Mouse (Mus musculus) stomach, embryonic 16.5 days (tissue): ENCODE measurements around the gene Tnfrsf25. TPM values are rescaled to one million over a fixed set of nuclear protein-coding genes. Genes with fewer than 3 reads are reported as not detected.

Source experiments
- ATAC-seq: fragments of 200-750 bp; cut with Nextera tagmentation; 2 replicates; pipeline ENCODE4 v1.8.0; 2017; ENCODE audit warnings: moderate number of reproducible peaks, moderate TSS enrichment; ENCODE audit not compliant: insufficient read depth, low FRiP score
- H3K27ac ChIP-seq: fragments of 300-500 bp; sonication (generic); 2 replicates; pipeline ENCODE4 v1.5.1; 2014; ENCODE audit warnings: low read length
- H3K27me3 ChIP-seq: fragments of 300-500 bp; sonication (generic); 2 replicates; pipeline ENCODE4 v1.6.1; 2014; ENCODE audit warnings: low read length, control low read depth, mixed read lengths; ENCODE audit not compliant: control insufficient read depth, insufficient read depth
- H3K36me3 ChIP-seq: fragments of 300-500 bp; sonication (generic); 2 replicates; pipeline ENCODE4 v1.6.1; 2014; ENCODE audit warnings: low read length; ENCODE audit not compliant: control insufficient read depth, insufficient read depth
- H3K4me1 ChIP-seq: fragments of 300-500 bp; sonication (generic); 2 replicates; pipeline ENCODE4 v1.6.1; 2014; ENCODE audit warnings: low read length, control low read depth, mixed read lengths; ENCODE audit not compliant: control insufficient read depth, insufficient read depth
- H3K4me2 ChIP-seq: fragments of 300-500 bp; sonication (generic); 2 replicates; pipeline ENCODE4 v1.6.1; 2014; ENCODE audit warnings: low read depth, low read length, mixed read lengths
- H3K4me3 ChIP-seq: fragments of 300-500 bp; sonication (generic); replicated peaks from 2 replicates; pipeline ENCODE4 v1.5.1; 2014; ENCODE audit warnings: mild to moderate bottlenecking, low read length
- H3K9ac ChIP-seq: fragments of 300-500 bp; sonication (generic); 2 replicates; pipeline ENCODE4 v1.6.1; 2014; ENCODE audit warnings: low read length
- H3K9me3 ChIP-seq: fragments of 300-500 bp; sonication (generic); replicated peaks from 2 replicates; pipeline ENCODE4 v1.6.1; 2016; ENCODE audit warnings: low read length, control low read depth; ENCODE audit not compliant: control insufficient read depth
- WGBS: fragments of 180-500 bp; shearing (Covaris S2); extraction: QIAGEN DNeasy Blood & Tissue Kit; methylation state at CpG from one replicate; pipeline ENCODE4 v1.1.7; 2014; 5-methylcytosine and 5-hydroxymethylcytosine counted together
- polyA plus RNA-seq: library from polyadenylated mRNA; unstranded; fragments of >200 nt; fragmentation: Nextera tagmentation; extraction: Ambion mirVana; gene quantifications from 2 replicates; pipeline ENCODE4 v1.2.1, GENCODE M21; 2015

The Tnfrsf25 gene
- polyA plus RNA-seq, 1 experiment from 2014 or later = 2.1 TPM

DNA sequence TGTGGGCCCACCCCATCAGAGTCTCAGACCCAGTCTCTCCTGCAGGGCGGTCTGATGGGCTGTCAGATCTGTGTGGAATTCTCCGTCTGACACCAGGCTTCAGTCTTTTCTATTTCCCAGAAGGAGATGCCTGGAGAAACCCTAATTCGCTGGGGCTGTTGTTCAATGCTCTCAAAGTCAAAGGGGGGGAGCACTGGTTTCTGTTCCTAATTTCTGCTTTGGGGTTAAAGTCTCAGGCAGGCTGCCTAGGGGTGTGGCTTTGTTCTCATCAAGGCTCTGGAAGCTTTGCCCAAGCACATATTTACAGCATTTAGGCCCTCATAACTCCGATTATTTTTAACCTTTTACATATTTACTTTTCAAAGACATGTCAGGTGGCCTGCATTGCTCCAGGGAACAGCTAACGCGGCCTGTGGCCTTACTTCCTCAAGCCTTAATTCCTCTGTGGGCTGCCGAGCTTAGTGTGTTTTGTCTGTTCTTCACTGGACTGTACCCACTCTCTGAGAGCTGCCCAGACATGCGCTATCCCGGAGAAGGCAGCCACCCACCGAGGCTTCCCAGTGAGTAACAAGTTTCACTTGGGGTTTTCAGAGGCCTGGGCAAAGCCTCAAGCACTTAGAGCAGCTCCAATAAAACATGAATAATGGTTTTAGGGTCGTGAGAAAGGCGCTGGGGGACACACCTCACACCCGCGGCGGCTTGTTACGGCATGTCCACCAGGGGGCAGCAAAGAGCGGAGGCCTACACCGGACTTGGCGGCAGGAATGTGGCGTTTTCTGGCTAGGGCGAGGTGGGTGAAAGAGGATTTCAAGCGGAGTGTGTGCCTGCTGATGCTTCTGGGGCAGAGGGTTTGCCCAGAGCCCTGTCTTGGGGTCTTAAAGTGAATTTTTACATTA lies 49.5 kb downstream of the Tnfrsf25 start:
- WGBS = 16% methylated on average over 22 of the region's 22 CpGs
- ATAC-seq = peak; percentile 45; the same call in 1 of the 2 replicates

DNA sequence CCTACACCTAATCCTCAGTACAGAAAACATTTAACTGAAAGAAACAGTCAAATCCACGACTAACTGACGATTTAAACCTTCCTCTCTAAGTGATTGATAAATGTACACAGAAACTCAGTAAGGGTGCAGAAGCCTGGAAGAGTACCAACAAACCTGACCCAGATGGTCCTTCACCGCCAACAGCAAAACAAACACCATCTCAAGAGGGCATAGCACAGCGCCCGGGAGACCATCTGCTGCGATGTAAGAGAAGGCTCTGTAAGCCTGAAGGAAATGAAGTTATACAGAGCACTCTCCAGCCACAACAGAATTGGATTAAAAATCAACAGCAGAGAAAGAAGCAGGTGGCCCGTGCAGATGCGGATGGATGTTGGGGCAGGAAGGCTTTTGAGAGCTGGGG lies 52.3 kb downstream of the Tnfrsf25 start:
- no peak for ATAC-seq
- no peak overlapping the region for H3K4me2 ChIP-seq
- no peak overlapping the region for H3K9ac ChIP-seq
- no peak overlapping the region for H3K27ac ChIP-seq
- H3K27me3 ChIP-seq = no peaks in the 10 kb centered on the region
- H3K4me1 ChIP-seq = peaks cover 7% of the 10 kb centered on the region; the same call in 1 of the 2 replicates
- H3K4me3 ChIP-seq = no peak overlapping the region
- 33% methylated on average over 8 of the region's 8 CpGs for WGBS
- no peaks in the 10 kb centered on the region; the same call in 1 of the 2 replicates for H3K9me3 ChIP-seq
- no peaks in the 10 kb centered on the region for H3K36me3 ChIP-seq

More for the DNA sequence above, 49.5 kb downstream of the Tnfrsf25 start:
- Histone ChIP-seq H3K4me3 (no peak overlapping the region), H3K9ac (no peak overlapping the region), H3K36me3 (no peaks in the 10 kb centered on the region), H3K27me3 (peaks cover 16% of the 10 kb centered on the region), H3K4me1 (peaks cover 10% of the 10 kb centered on the region; the same call in 1 of the 2 replicates), H3K4me2 (peak overlapping the region; percentile 29), H3K27ac (peak overlapping the region; percentile 74), H3K9me3 (no peaks in the 10 kb centered on the region)

DNA sequence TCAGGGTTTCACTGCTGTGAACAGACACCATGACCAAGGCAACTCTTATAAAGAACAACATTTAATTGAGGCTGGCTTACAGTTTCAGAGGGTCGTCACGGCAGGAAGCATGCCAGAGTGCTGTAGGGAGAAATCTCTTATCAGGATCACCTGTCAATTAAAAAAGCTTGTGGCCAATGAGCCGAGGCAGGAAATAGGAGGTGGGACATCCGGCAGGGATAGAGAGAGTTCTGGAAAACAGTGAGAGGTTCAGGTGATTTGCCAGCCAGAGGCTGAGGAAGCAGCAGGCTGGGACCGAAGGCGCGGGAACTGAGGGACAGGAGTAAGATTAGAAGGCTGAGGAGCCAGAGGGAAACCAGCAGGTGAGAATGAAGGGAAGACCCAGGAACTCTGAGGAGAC lies 53.4 kb downstream of the Tnfrsf25 start:
- Histone ChIP-seq H3K4me2 (no peak overlapping the region), H3K4me1 (peaks cover 7% of the 10 kb centered on the region; the same call in 1 of the 2 replicates), H3K27ac (no peak overlapping the region), H3K27me3 (no peaks in the 10 kb centered on the region), H3K9ac (no peak overlapping the region), H3K4me3 (no peak overlapping the region), H3K36me3 (no peaks in the 10 kb centered on the region), H3K9me3 (no peaks in the 10 kb centered on the region; the same call in 1 of the 2 replicates)
- WGBS = 80% methylated on average over 7 of the region's 7 CpGs
- ATAC-seq = no peak

Other genes with a start within 250 kb of the Tnfrsf25 start
- gene Dnajc11, start 182.2 kb upstream of the Tnfrsf25 start, polyA plus RNA-seq = 62.4 and 62.7 TPM in 2 replicates
- gene Thap3, start 126.9 kb upstream of the Tnfrsf25 start, polyA plus RNA-seq = 31.8 and 35.7 TPM in 2 replicates
- gene Phf13, start 119.7 kb upstream of the Tnfrsf25 start, polyA plus RNA-seq = 18.3 and 21.0 TPM in 2 replicates
- gene Klhl21, start 107.1 kb upstream of the Tnfrsf25 start, polyA plus RNA-seq = 8.2 and 9.9 TPM in 2 replicates
- 17.0 and 18.0 TPM in 2 replicates for gene Zbtb48, start 88.3 kb upstream of the Tnfrsf25 start, polyA plus RNA-seq
- gene Tas1r1, start 77.4 kb upstream of the Tnfrsf25 start, polyA plus RNA-seq = 0.37 and 0.47 TPM in 2 replicates
- 18.7 and 20.9 TPM in 2 replicates for gene Nol9, start 76.6 kb upstream of the Tnfrsf25 start, polyA plus RNA-seq
- gene Plekhg5, start 43.4 kb upstream of the Tnfrsf25 start, polyA plus RNA-seq = 12.3 and 14.1 TPM in 2 replicates
- 8.6 and 9.1 TPM in 2 replicates for gene Espn, start 36.4 kb downstream of the Tnfrsf25 start, polyA plus RNA-seq
- 0.56 and 0.75 TPM in 2 replicates for gene Hes2, start 42.9 kb downstream of the Tnfrsf25 start, polyA plus RNA-seq
- gene Acot7, start 62.2 kb downstream of the Tnfrsf25 start, polyA plus RNA-seq = 57.3 and 60.4 TPM in 2 replicates
- gene Gpr153, start 158.3 kb downstream of the Tnfrsf25 start, polyA plus RNA-seq = 6.0 and 6.1 TPM in 2 replicates
- not detected in 2 replicates for gene Hes3, start 175.7 kb downstream of the Tnfrsf25 start, polyA plus RNA-seq
- gene Icmt, start 181.3 kb downstream of the Tnfrsf25 start, polyA plus RNA-seq = 20.1 and 20.8 TPM in 2 replicates
- gene Rnf207, start 203.1 kb downstream of the Tnfrsf25 start, polyA plus RNA-seq = 0.66 and 0.84 TPM in 2 replicates
- 303 and 377 TPM in 2 replicates for gene Rpl22, start 209.8 kb downstream of the Tnfrsf25 start, polyA plus RNA-seq
- gene Chd5, start 222.7 kb downstream of the Tnfrsf25 start, polyA plus RNA-seq = 0.84 and 0.95 TPM in 2 replicates